Mouse (Mus musculus) ES-E14 (cell line): Measurements from ENCODE around the gene Disc1.

ENCODE experiments used
- CHD2 ChIP-seq: IDR thresholded peaks from 2 replicates; pipeline ENCODE4 v1.6.1; 2014; ENCODE audit warnings: mild to moderate bottlenecking, low read depth, low read length, inconsistent platforms
- HCFC1 ChIP-seq: IDR thresholded peaks from 2 replicates; pipeline ENCODE4 v1.6.1; 2012; ENCODE audit warnings: low read length, inconsistent platforms, borderline replicate concordance; ENCODE audit not compliant: insufficient read depth
- MAFK ChIP-seq: IDR thresholded peaks from 2 replicates; pipeline ENCODE4 v1.6.1; 2014; ENCODE audit warnings: mild to moderate bottlenecking, low read depth, low read length, inconsistent platforms; ENCODE audit not compliant: insufficient read depth
- ZNF384 ChIP-seq: IDR thresholded peaks from 2 replicates; pipeline ENCODE4 v1.6.1; 2012; ENCODE audit warnings: low read depth, low read length, inconsistent platforms

GRCm38 (mm10) chr8:125127621-125128020 is 73.6 kb downstream of the Disc1 start:
- TF ChIP-seq HCFC1, result no peak
- TF ChIP-seq ZNF384, result no peak
- no peak for TF ChIP-seq MAFK
- no peak for TF ChIP-seq CHD2
